Mouse (Mus musculus) left cerebral cortex, postnatal 25 days (tissue): ENCODE measurements at regions not wholly inside any gene's neighbourhood (a gene's known extent, or its start where the extent isn't known, plus 50 kb on each side); places are given as distances from the start of the nearest gene placed in this dataset.

Experiments
- DNase-seq, 2 experiments: peaks; one replicate each; pipeline ENCODE4 v3.0.0; 2022; ENCODE audit warnings: low spot score in 2 of 2, mixed read lengths in 1 of 2
- intact Hi-C: fragments of 180-260 bp; cut with DNase I; formaldehyde crosslinking; loops from one replicate; pipeline ENCODE4 v1.15.1; 2025

DNA sequence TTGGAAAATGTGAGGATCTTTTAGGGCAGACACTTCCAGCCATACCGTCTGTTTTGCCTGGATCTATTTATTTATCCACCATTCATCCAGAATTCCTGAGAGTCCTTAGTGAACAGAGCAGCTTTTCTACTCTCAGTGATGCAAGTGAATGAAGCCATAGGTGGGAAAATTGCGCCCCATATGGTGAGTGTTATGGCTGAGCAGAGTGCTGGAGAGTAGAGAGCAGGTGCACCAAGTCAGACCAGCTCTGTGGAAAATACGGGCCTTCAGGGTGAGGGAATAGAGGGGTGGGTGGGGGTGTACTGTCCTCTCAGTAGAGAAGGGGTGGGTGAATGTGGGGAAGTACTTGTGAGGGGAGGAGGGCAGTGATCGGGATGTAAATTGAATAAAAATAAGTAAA is 223.0 kb upstream of the 4930550L24Rik start:
- intact Hi-C loops = no loop called here
- no peak for DNase-seq

DNA sequence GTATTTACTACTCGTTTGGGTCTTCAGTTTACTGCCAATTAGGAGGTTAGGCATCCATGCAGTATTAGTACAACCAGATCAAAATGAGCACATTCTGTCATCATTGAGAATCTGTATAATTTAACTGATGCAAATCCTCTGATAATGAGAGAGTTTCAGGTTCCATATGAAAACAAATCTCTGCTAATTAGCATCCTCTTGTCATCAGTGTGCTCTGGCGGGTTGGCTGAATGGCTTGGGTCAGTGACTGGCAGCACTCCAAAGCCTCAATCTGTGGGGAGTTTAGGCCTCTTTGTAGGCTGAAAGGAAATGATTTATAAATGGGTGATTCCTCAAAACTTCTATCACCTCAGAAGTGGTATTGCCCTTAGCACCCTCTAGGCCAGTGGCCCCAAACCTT is 220.2 kb upstream of the 4930550L24Rik start:
- no peak for DNase-seq

GRCm38 (mm10) chrX:58702152-58702741 is 206.9 kb upstream of the 4930550L24Rik start:
- intact Hi-C loops = no loop called here
- peak; percentile 2 to 3 for DNase-seq

More for the DNA sequence above, 220.2 kb upstream of the 4930550L24Rik start:
- intact Hi-C loops = no loop called here
